Mouse (Mus musculus) forelimb bud, embryonic 11.5 days (tissue): ENCODE results near the gene Usp53.
A peak's percentile ranks its signal among the peaks of the same experiment; 100 is the strongest.

Experiments
- DNase-seq: peaks from one replicate; pipeline ENCODE4 v3.0.0-alpha.2; 2012; ENCODE audit warnings: low read depth, low spot score

The Usp53 gene

DNA sequence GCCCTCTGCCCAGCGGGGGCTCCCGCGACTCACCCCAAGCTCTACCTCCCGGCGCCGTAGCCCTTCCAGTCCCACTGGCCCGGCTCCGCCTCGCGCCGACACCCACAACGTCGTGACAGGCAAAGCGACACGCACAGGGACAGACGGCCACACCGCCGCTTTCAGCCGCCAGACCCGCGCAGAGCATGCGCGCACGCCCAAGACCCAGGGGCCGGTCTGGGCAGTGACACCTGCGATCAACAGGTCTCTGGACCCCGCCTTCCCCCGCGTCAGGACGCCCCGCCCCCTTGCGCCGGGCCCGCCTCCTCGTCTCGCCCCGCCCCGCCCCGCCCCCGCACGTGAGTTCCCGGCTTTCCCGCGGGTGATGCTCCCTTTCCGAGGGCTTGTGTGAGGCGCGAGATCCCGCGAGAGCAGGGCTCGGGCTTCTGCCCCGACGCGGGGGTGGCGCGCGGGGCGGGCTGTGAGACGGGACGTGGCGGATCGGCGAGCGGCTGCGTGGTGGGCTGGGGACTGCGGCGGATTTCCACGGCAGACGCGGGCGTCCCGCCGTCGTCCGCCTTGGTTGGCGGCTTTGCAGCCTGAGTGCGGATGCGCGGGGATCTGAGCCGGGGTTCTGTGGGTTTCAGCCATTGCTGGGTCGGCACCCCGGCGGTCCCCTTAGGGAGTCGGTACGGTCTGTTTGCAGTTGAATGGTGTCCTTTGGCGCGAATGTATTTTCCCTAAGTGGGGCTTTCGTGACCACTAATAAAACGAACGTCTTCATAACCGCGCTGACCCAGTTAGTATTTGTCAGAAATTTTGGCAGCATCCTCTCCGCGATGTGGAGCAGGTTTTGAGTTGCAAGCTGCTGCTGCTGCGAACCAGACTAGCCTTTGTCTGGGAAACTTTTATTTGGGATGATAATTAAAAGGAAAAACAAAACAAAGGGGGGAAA lies at the start of gene Usp53:
TSS of gene Usp53 (minus strand) at position 262 of the 934 bp plus-strand sequence.
- peak; percentile 93 for DNase-seq

DNA sequence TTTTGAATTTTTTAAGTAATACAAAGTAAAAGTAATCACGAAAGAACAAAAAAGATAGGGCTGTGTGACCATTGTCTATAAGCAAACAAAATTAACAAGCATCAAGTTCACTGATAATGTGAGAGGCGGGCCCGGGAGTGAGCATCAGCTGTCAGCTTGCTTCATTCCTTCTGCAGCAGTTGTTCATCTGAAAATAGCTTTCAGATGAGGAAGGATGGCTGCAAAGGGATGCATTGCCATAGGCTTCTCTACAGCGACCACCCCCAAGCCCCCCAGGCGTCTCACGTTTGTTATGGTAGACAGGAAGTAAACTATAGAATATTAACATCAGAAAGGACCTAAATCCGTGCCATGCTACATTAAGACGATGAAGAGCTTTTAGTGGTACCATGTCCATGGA lies 49.5 kb upstream of the Usp53 start:
- DNase-seq: no peak

DNA sequence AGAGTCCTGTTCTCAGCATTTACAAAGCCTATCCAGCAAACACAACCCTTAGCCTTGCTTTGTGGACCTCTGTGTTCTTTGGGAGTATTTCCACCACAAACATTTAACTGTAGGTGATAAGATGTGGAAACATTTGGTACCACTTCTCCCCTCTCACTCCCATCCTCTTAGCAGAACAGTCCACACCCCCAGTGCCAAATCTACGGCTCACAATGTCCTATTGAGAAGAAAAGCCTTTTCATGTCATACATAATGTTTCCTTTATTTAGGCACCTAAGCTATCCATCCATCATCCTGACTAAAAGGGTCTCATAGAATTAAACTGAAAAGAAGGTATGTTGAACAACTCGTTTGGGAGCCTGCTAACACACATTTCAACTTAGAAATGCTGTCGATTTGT lies 41.3 kb upstream of the Usp53 start:
- DNase-seq: peak; percentile 9

DNA sequence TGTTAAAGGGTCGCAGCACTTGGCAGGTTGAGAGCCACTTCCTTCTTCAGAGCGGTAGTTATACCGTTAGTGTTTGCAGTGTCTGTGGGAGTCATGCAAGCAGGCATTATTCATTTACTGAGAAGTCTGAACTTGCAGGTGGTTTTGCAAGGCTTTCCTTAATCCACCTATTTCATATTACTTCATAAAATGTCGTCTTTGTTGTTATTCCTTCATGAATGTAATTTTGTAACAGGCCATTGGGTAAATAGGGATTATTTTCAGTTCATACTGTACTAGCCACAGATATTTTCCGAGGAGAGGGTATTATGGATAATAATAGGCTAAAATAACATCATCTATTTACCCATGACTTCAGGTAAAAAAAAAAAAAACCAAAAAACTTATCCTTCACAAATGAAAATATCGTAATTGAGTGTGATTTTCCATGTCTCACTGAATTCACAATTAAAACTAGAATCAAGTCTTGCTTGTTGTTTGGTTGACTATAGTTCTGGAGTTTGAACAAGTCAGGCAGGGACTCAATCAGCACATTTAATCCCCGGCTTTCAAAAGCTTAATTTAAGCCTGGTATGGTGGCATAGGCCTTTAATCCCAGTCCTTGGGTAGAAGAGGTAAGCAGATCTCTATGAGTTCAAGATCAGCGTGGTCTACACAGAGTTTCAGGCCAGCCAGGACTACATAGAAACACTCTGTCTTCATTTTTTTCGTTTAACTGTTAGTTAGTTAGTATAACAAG lies 40.4 kb upstream of the Usp53 start:
- DNase-seq: no peak

DNA sequence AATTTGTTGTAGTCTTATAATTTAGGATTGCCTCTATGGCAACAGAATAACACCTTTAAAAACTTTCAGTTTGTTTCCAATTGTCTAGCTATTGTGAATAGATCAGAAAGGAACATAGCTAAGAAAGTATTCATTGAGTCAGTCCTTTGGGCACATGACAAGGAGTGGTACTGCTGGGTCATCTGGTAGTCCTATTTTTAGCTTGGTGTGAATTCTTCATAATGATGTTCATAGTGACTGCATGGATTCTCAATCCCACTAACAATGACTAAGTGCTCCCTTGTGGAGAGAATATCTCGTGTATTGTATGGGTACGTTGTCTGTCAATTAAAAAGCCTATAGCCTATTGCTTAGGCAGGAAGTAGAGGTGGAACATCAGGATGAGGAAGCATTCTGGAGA lies 34.5 kb upstream of the Usp53 start:
- DNase-seq: no peak

DNA sequence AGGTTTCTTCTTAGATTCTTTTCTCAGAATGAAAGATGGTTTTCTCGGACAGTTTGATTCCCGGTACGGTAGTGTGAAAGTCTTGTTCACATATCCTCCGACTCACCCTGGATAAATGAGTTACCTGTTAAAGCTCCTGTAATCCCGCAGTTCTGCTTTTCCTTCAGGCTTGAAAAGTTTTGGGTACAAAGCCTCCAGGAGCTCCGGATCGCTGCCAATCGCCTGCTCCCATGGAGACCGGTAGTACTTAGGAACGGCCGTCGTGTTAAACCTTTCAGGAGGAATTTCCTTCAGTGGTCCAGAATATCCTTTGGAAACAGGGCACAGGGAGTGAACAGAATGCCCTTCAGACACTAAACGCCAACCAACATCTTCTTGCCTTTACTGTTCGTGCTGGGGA lies 29.2 kb upstream of the Usp53 start:
- no peak for DNase-seq

DNA sequence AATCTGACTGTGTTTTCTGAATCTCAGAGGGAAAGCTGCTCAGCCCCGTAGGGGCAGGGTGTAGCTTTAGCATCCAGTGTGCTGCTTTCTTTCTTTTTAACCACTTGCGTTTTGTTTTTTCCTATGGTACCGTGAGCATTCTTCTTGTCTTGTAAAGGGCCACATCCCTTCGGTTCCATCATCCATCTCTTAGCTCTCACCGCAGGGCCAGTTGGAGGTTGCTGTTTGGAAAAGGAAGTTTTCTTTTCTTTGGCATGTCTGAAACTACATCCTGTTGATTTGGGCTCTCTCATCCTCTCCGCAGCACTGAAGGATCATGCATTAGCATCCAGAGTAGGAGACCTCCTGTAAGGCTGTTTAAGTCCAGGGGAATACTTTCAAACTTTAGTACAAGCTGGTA lies 25.1 kb upstream of the Usp53 start:
- no peak for DNase-seq

DNA sequence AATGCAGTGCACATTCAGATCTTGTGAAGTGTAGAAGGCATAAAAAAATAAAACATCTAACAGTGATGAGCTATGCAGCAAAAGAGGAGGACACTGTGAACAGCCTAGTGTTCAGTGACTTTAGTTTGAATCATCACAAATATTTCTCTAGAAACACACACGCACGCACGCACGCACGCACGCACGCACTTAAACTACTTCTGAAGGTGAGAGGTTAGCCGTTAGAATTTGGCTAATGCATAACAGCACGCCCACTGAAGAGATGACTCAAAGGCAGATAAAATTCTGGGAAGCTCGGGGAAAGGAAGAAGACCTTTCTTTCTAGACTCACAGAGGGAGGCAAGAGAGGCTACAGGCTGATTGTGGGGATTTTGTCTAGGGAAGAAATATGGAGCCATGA lies 23.1 kb upstream of the Usp53 start:
- no peak for DNase-seq

DNA sequence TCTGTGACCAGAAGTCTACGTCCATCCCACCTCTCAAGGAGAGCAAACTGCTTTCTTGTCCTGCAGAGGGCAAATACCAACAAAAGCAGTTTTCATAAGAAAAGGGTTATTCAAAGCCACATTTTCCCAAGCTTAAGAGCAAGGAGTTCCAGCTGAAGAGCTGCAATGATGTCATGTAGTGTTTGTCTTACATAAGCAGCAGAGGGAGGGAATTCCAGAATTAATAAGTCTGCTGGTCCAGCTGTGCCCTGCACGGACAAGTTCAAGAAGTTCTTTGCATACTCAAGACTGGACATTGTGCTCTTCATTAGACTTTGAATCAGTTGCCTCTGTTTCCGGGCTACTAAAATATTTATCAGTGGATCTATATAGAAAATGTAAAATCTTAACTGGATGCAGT lies 16.7 kb upstream of the Usp53 start:
- no peak for DNase-seq

DNA sequence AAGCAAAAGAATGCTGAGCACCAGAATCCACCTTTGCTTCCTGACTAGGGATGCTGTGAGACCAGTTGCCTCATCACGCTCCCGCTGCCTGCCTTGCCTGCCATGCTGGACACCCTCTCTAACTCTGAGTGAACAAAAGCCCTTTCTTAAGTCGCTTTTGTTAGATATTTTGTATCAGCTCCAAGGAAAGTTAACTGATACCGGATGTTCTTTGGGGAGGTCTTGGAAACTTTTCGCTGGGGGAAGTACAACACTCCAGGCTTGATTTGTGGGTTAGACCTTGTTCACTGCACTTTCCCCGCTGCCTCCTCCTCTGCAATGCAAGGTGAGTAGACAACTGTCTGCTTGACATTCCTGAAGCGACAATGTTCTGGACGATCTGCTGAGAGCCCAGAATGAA lies 14.2 kb upstream of the Usp53 start:
- DNase-seq: no peak

DNA sequence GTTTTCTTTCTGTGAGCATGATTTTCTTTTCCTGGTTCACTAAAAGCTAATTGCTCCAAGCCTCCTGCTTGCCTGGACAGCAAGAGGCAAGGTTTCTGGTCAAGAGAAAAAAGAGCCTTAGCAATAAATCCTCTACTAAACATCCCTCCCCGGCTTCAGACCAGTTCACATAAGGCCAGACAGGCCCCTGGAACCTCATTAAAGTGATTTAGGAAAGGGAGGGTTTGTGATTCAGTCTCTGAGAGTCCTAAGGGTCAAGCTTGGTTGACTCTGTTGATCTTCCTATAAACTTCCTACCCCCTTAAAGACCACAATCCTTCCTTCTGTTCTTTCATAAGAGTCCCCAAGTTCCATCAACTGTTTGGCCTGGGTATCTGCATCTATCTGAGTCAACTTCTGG lies 12.7 kb upstream of the Usp53 start:
- DNase-seq: no peak

DNA sequence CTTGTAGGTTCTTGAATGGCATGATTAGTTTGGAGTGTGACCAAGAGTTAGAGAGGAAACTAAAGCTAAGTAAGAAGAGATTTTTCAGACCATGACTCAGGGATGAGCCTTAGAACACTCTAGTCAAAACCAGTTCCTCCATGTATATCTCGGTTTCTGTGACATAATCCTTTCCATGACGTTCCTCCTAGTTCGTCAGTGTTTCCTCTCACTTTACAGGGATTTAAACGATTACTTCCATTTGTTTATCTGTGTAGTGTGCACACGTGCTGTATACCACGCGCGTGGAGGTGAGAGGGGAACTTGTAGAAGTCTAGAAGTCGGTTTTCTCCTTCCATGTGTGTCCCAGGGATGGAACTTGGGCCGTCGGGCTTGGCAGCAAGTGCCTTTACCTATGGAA lies 2.6 kb upstream of the Usp53 start:
- no peak for DNase-seq

DNA sequence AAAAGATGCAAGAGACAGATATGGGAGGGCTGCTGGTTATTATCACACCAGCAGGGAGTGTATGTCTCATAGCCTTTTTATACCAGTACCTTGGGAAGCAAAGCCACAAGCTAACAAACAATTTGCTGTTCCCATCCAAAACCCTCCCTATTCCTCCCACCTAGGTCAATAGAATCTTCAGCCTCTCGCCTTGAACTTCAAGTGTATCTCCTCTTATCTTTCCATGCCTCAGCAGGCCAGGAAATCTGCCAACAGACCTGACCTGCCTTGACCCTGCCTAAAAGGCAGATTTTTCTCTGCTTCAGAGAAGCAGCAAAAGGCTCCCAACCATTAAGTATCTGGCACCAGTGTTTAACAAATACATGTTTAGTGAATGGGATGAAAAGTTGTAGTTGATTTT lies 2.1 kb upstream of the Usp53 start:
- no peak for DNase-seq

DNA sequence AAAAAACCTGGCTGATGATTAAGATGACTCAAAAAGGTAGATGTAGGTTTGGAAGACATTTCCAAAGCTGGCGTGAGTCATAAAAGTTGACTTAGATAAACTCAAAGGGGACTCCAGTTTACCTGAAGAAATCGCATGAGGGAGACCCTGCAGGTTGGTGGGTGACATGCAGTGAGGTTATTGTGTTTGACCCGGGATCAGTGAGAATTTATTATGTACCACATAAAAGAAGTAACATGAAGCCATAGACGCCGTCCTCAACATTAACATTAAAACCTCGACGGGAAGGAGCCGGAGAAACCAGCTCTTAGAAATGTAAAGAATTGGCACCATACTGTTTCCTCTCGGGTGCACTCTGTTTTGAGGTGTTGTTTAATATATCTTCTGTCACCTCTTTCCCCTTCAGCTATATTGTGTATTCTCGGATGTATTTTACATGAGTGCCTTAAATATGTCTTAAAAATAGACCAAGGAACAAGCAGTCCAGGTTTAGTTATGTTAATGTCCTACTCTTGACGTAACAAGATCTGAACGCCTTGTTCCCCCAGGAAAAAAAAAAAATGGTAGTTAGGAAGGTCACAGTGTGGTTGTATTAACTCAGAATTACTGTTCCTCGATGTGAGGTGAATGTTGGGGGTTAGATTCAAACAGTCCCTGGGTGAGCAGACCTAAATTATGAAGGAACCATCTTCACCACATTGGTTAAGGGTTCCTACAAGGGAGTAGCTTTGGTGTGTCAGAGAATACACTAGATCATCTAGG lies 1.1 kb upstream of the Usp53 start:
- peak; percentile 46 for DNase-seq

DNA sequence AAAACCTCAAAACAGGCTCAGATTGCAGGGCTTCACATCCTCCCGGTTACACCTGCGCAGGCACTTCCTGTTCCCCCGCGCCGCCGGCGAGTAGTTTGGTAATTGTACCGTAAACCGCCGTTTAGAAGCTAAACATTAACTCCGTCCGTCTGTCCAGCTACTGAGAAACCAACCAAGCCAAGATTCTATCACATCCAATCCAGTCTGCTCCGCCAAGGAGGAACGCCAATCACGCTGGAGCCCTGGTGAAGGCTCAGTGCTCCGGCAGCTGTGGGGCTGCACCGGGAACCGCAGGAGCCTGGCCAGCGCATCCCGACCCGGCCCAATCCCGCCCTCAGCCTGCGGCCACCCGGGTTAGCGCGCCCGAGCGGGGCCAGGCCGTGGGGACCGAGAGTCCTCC lies 461 bp downstream of the Usp53 start:
- DNase-seq: peak; percentile 68

DNA sequence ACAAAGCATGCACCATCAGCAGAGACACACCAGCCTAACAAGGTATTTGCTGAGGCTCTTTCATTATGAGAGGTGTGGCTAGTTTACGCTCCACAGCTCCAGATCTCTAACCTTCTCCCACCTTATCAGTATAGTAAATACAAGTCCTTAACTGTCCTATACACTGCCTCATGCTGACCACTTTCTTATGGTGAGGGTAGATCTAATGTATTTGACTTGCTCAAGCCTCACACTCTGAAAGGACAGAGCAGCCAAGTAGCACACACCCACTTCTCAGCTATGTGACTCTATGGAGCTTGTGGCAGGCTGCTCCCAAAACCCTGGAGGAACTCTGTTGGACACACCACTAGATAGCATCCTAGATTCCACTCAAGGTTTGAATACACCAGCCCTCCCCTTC lies 8.3 kb downstream of the Usp53 start:
- DNase-seq: no peak

DNA sequence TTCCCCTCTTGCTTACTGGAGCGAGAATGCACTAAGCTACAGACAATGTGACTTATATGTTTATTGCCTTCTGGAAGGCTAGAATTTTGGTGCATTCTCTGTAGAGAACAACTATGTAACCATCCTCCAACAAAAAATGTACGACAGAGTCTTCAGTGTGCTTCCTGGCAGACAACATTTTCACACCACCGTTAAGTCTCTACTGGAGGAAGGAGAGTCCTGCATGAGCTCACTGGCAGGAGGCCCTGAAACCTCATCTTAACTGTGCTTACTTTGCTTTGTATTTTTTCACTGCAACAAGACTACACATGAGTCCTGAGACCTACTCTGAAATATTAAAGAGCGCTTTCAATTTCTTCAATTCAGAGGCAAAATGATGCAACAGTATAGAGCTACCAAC lies 8.9 kb downstream of the Usp53 start:
- DNase-seq: no peak

DNA sequence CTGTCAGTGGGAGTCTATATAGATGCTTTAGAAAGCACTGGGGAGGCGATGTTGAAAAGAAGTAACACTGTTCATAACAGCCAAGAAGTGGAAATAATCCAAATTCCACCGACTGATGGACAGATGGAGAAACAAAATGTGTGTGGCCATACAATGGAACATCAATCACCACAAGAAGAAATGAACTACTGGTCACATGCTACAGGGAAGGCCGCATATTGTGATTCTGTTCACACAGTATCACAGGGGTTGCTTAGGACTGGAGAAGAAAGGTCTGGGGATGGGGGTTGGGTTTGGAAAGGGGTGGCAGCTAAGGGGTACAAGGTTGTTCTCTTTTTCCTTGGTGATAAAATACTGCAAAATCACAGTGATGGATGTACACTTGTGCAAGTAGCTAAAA lies 9.5 kb downstream of the Usp53 start:
- DNase-seq: no peak

DNA sequence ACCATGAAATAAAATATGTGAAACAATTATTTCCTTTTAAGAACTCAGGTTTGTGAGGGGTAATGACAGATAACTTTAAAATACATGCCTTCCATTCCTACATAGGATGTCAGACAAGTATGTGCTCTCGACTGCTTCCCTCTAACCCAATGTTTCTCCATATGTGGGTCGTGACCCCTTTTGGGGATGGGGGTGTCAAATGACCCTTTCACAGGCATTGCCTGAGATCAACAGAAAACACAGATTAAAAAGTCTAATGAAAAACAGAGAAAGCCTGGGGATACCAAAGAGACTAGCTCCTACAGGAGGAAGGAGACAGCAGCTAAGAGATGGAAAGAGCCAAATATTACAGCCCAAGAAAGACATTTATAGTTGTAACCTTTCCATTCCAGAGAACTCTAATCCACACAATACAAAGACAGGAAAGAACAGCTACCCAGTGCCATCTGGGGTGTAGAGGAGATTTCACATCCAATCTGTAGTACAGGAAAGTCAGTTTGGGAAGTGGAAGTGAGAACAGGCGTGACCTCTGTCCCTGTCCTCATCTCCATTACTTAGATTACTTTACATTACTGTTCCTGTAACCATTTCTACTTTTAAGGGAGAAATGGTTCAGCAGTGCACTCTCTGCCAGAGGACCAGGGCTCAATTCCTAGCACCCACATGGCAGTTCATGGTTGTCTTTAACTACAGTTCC lies 12.0 kb downstream of the Usp53 start:
- peak; percentile 24 for DNase-seq

DNA sequence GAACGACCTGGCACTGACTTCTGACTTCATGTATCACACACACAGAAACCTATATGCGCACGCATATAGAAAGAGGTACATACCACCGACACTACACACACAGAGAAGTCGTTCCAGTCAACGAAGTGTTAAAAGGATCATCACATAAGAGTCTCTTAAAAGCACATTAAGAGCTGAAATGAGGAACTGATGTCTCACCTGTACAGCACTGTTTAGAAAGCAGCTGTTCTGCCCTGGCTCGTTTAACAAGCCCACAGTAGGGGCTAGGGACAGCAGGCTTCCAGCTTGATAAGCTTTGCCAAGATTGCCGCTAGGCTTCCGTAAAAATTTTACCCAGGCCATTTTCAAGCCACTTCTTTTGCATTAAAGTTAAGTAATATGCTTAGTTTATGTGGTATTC lies 15.9 kb downstream of the Usp53 start:
- DNase-seq: no peak

DNA sequence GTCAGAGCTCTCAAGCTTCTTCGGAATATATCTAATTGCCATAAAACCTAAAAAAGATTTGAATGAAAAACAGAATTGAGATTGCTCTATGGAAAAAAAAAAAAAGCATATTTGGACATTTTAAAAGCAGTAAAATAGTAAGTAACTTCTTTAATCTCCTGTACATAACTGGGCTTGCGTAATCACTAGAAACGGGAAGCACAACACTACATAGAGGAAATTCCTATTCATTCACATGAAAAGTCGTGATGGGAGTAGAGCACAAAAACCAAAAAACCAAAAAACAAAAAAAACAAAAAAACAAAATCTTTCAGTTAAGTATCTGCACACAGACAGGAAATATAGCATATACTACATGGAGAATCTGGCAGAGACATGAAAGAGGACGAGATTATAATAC lies 20.0 kb downstream of the Usp53 start:
- DNase-seq: no peak

DNA sequence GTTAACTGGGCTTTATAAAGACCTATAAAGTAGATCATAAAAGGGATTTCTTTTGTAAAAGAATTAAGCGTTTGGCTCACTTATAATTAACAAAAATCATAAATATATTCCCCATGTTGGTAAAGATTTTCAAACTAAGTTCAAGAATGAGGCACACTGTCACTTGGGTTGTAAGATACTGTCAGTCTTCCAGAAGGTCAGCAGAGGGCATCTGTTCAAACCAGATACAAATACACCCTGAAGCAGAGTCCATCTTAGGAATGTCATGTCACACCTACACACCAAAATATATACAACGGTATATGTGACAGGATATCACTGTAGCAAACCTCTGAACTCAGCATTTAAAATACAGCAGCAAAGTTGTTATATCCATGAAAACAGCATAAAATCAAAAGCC lies 34.2 kb downstream of the Usp53 start:
- no peak for DNase-seq
